Mouse (Mus musculus) heart, postnatal 0 days (tissue): ENCODE data around the gene Scrg1.

Experiments used
- CTCF ChIP-seq: IDR thresholded peaks from 2 replicates; pipeline ENCODE4 v1.5.1; 2016; ENCODE audit warnings: antibody characterized with exemption, control low read depth, low read depth
- EP300 ChIP-seq: IDR thresholded peaks from 2 replicates; pipeline ENCODE4 v1.6.1; 2016; ENCODE audit warnings: antibody characterized with exemption, low read depth

DNA sequence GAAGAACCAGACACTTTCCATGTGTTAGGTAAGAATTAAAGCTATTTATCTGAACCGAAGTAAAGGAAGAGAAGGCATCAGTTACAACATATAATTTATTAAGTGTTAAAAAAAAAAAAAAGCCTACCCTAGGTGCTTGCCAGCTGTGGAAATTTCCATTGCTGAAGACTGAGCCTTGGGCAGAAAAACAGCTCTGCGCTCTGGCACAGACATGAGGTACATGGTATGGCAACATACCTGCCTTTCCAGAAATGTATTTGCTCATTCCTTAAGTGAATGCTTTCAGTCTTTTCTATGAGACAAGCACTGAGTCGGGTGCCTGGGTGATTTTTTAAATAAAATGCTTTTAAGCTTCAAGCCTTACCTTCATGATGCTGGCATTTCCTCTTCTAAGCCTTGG is 2.2 kb downstream of the Scrg1 start:
- TF ChIP-seq CTCF (no peak), EP300 (no peak)
